Mouse (Mus musculus): ENCODE results near the gene Sult1a1. TPM values are rescaled to one million over a fixed set of nuclear protein-coding genes. Genes with fewer than 3 reads are reported as not detected.
"Not testable (repeated sequence)": the region's sequence is repeated elsewhere in the genome, so short reads cannot be mapped to it uniquely, and the experiment has no call there.

Gene Sult1a1
- total RNA-seq, 2 experiments from 2014 or later, result 10.8 to 13.6 TPM

DNA sequence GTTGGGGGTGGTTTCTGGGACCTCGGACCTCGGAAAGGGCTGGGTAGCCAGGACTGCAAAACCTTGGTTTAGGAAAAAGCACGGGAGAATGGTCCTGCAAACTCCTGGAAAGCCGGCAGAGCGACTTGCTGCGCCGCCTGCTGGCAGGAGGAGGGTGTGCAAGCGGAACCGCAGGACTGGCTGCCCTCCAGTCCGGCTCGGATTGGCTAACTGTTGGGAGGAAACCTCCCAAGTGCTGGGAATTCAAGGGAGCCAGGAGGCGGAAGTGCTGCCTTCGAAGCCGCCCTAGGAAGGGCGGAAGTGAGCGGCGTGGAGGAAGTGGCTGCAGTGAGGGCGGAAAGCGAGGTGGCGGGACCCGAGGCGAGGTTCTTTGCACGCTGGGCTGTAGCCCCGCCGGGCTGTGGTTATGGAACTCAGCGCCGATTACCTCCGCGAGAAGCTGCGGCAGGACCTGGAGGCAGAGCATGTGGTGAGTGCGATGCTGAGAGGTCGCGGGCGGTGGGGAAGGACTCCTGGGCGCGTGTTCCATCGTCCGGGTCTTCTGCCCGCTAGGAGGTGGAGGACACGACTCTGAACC lies 19.5 kb upstream of the Sult1a1 start, which contains the start of gene Slx1b:
Slx1b (minus strand) TSS at position 154 of the 577 bp plus-strand sequence.
- intact Hi-C loops (cut with DNase I), result loop anchor here (2.0 kb wide), 2 partner anchors 47 to 113 kb away; partner anchors contain the start of gene Sgf29
- peak within 1 kb of the TSS; percentile 74 for H3K4me3 ChIP-seq
- H3K27ac ChIP-seq, result peak within 1 kb of the TSS; percentile 89
- peak; percentile 93 for DNase-seq (ENCODE audit: extremely low spot score in 1 of 2, low spot score in 2 of 2)
- TF ChIP-seq CTCF (IDR thresholded peaks at IDR 0.05), result peak; percentile 93

DNA sequence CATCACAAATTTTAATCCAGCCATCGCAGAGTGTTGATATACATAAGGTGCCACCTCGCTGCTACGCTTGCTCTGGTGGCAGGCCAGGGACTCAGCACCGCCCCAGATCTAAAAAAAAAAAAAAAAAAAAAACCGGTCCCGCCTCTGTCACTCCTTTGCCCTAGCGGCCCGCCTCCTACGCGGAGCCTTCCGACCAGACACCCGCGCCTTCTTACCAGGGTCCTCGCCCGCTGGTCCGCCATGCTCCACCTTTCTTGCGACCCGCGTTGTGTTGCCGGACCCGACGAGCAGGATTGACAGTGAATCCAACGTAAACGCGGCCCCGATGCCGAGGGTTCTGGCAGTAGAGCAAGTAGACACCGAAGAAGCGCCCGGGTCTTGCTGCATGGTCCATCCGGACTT lies 19.0 kb upstream of the Sult1a1 start, which contains the start of gene Bola2:
Bola2 (plus strand) TSS at position 192 of the 402 bp plus-strand sequence.
- H3K27ac ChIP-seq, result peak within 1 kb of the TSS; percentile 89
- TF ChIP-seq CTCF (IDR thresholded peaks at IDR 0.05), result no peak
- intact Hi-C loops (cut with DNase I), result loop anchor here (2.0 kb wide), 2 partner anchors 46 to 112 kb away; partner anchors contain the start of gene Sgf29
- peak; percentile 58 to 61 for DNase-seq (ENCODE audit: extremely low spot score in 1 of 2, low spot score in 2 of 2)
- H3K4me3 ChIP-seq, result peak within 1 kb of the TSS; percentile 74

DNA sequence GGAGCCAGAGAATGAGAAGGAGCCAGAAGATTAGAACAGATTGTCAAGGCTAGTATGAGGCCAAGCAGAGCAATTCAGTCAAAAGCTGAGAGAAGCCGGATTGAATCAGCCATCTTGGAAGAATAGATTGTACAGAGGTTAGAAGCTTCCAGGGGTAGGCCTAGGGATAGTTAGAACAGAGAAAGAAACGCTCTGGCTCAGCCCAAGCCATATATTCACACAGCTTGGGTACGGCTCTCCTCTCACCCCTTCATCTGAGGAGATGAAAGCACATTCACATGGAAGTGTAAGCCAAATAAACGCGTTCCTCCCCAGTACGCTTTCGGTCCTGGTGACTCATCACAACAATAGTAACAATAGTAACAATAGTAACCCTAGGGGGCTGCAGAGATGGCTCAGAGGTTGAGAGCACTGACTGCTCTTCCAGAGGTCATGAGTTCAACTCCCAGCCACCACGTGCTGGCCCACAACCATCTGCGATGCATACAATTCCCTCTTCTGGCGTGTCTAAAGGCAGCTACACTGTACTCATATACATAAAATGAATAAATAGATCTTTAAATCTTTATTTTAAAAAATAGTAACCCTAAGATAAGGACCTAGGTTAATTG lies 18.3 kb upstream of the Sult1a1 start:
- DNase-seq (ENCODE audit: extremely low spot score in 1 of 2, low spot score in 2 of 2), result no peak
- Histone ChIP-seq H3K27ac (peak overlapping the region; percentile 89), H3K4me3 (peak overlapping the region; percentile 74)
- TF ChIP-seq CTCF (IDR thresholded peaks at IDR 0.05), result no peak
- intact Hi-C loops (cut with DNase I), result loop anchor here (2.0 kb wide), 2 partner anchors 46 to 112 kb away; partner anchors contain the start of gene Sgf29

DNA sequence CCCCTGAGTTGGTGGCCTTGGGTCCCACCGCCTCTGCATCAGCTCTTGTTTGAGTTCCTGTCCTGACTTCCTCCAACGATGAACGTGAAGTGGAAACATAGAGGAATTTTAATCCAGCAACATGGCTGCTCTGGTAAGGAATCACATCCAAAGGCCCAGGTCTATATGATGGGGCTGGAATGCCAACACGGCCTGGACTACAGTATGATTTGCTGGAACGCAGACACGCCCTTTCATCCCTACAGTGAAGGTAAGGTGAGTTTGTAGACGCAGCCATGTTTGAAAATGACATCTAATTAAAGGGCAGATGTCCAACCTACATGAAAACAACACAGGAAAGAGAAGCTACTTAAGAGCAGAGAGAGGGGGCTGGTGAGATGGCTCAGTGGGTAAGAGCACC lies 17.5 kb upstream of the Sult1a1 start:
- Histone ChIP-seq H3K4me3 (no peak overlapping the region), H3K27ac (no peak overlapping the region)
- no peak for TF ChIP-seq CTCF (IDR thresholded peaks at IDR 0.05)
- intact Hi-C loops (cut with DNase I), result loop anchor here (2.0 kb wide), 2 partner anchors 45 to 111 kb away; partner anchors contain the start of gene Sgf29
- DNase-seq (ENCODE audit: extremely low spot score in 1 of 2, low spot score in 2 of 2), result no peak

DNA sequence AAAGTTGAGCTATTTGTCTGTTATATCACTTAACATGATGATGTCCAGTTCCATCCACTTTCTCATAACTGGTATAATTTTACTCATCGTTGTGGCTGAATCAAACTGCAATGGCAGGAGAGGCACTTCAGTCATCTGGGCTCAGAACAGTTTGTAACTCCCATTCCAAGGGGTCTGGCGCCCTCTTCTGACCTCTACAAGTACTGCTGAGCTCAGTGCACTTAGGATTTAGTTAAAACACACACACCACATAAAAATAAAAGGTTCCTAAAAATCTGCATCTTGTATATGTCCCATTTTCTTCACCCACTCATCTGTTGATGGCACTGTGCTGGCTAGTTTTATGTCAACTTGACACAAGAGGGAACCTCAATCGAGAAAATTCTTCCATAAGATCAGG lies 17.0 kb upstream of the Sult1a1 start:
- intact Hi-C loops (cut with DNase I), result no loop called here
- DNase-seq (ENCODE audit: extremely low spot score in 1 of 2, low spot score in 2 of 2), result peak; percentile 70 to 75
- Histone ChIP-seq H3K27ac (no peak overlapping the region), H3K4me3 (no peak overlapping the region)
- peak; percentile 89 for TF ChIP-seq CTCF (IDR thresholded peaks at IDR 0.05)

DNA sequence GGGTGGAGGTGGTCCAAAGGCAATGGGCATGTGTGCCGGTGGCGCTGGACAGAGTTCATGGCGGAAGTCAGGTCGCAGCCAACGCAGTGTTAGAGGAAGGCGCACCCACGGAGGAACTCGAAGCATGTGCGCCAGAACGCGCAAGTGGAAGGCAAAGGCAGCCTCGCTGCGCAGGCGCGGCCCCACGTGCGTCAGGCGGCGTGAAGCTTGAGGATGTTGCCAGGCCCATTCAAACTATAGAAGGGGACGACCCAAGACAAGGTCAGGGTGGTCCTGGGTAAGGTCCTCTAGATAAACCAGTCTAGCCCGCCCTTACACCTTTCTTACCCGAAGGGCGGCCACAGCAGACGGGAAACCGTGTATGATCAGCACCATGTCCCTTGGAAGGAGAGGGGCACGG lies 16.2 kb upstream of the Sult1a1 start:
- intact Hi-C loops (cut with DNase I), result no loop called here
- peak in 1 of 2 experiments; percentile 8 for DNase-seq (ENCODE audit: extremely low spot score in 1 of 2, low spot score in 2 of 2)
- H3K27ac ChIP-seq, result no peak overlapping the region
- no peak overlapping the region for H3K4me3 ChIP-seq
- TF ChIP-seq CTCF (IDR thresholded peaks at IDR 0.05), result no peak

DNA sequence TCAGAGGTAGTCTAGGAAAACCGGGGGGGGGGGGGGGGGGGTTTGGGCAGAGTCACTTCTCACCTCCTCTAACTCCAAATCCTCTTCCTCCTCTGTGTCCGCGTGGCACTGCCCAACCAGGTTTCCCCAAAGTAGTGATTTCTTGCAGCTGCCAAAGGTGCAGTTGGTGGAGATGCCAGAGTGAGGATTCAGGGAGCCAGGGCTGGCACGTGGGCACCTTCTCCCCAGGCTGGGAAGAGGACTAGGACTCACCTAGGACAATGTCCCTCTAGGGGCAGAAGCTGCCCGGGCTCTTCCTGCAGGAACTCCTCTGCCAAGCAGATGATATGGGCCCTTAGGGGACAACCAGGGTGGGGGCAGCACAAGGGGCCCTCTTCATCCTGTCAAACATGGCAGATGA lies 15.4 kb upstream of the Sult1a1 start:
- no peak overlapping the region for H3K27ac ChIP-seq
- TF ChIP-seq CTCF (IDR thresholded peaks at IDR 0.05), result no peak
- intact Hi-C loops (cut with DNase I), result no loop called here
- DNase-seq (ENCODE audit: extremely low spot score in 1 of 2, low spot score in 2 of 2), result peak in 1 of 2 experiments; percentile 9
- H3K4me3 ChIP-seq, result no peak overlapping the region

DNA sequence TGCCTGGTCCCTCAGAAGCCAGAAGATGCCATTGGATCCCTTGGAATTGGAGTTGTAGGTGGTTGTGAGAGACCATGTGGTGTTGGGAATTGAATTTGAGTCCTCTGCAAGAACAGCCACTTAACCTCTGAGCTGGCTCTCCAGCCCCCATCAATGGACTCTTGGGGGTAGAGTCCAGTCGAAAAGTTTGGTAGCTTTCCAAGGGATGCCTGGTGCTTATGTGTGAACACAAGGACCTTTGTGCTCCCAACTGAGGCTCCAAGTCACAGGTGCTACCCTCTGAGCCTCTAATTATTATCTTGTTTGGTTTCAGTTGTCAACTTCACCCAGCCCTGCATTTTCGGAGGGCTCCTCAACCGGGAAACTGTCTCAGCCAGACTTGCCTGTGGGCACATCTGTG lies 14.5 kb upstream of the Sult1a1 start:
- no peak overlapping the region for H3K27ac ChIP-seq
- no peak for TF ChIP-seq CTCF (IDR thresholded peaks at IDR 0.05)
- H3K4me3 ChIP-seq, result no peak overlapping the region
- intact Hi-C loops (cut with DNase I), result no loop called here
- no peak for DNase-seq (ENCODE audit: extremely low spot score in 1 of 2, low spot score in 2 of 2)

DNA sequence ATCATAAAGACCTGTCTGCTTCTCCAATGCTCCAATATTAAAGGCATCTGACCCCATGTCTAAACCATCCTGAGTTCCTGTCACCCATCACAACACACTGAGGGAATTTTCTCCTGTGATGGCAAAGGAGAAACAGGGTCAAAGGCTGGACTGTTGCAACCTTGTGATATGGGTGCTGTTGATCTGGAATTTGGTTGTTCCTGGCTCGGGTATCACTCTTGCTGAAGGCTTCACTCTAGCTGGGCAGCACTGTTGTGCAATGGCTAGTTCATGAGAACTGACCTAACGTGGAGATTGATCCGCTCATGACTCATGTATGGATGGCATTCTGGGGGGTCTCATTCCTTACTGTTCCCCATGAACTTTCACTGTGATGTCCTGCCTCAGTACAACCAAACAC lies 12.8 kb upstream of the Sult1a1 start:
- intact Hi-C loops (cut with DNase I), result no loop called here
- no peak for DNase-seq (ENCODE audit: extremely low spot score in 1 of 2, low spot score in 2 of 2)
- no peak overlapping the region for H3K27ac ChIP-seq
- no peak for TF ChIP-seq CTCF (IDR thresholded peaks at IDR 0.05)
- no peak overlapping the region for H3K4me3 ChIP-seq

DNA sequence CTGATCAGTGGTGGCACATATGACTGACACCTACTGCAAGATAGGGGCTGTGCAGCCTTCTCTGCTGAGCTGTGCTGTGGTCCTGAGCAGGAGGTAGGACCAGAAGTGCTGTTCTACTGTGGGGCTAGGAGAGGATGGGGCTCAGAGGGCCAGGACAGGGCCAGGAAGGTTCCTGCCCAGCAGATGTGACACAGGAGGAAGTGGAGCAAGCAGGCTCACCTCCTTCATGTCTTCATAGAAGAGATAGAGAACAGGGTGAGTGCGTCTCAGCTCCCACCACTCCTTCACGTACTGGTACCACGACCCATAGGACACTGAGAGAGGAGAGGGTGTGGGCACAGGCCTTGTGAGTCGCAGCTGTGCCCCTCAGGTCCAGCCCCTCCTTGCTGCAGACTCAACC lies 11.9 kb upstream of the Sult1a1 start:
- H3K4me3 ChIP-seq; H3K27ac ChIP-seq; intact Hi-C loops (cut with DNase I); DNase-seq (ENCODE audit: extremely low spot score in 1 of 2, low spot score in 2 of 2): not testable (repeated sequence)

DNA sequence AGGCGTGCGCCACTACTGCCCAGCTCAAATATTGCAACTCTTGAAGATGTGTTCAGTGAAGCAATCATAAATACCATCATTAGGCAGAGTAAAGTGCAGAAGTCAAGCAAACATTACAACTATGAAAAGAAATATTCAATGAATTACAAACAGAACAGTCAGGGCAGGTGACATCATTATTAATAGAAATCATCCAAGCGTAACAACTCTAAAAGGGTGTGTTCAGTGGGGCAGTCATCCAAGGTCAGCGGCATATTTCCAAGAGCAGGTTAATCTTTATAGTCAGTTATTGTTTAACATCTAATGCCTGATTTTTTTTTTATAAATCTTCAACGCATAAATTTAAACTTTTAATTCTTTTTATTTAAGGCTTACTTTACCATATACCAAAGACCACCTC lies 5.0 kb upstream of the Sult1a1 start:
- Histone ChIP-seq H3K4me3 (no peak overlapping the region), H3K27ac (no peak overlapping the region)
- no peak for TF ChIP-seq CTCF (IDR thresholded peaks at IDR 0.05)
- intact Hi-C loops (cut with DNase I), result no loop called here
- DNase-seq (ENCODE audit: extremely low spot score in 1 of 2, low spot score in 2 of 2), result no peak

DNA sequence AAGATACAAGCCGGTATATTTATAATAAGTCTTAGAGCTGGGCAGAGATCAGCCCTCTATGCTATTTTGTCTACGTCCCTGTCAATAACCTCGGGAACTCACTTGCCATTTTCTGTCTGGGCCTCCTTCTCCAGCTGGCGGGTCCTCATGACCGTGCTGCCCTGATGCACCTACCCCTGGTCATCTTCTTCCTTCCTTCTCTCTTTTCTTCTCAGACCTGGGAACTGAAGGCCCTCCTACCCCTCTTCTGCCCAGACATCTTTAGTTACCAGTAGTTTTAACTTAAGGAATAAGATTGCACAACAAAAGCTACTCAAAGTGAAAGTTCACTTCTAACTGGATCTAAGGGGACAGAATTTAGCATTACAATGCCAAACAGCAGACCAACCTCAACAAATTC lies 3.5 kb upstream of the Sult1a1 start:
- Histone ChIP-seq H3K4me3 (no peak overlapping the region), H3K27ac (no peak overlapping the region)
- no peak for DNase-seq (ENCODE audit: extremely low spot score in 1 of 2, low spot score in 2 of 2)
- intact Hi-C loops (cut with DNase I), result no loop called here
- no peak for TF ChIP-seq CTCF (IDR thresholded peaks at IDR 0.05)
